Mouse (Mus musculus): ENCODE measurements around the gene Echdc2. TPM values are rescaled to one million over a fixed set of nuclear protein-coding genes. Genes with fewer than 3 reads are reported as not detected.

Echdc2 gene
- total and polyA plus RNA-seq, 3 experiments, result 45.5 to 54.3 (median 51.1) TPM

- no peaks in the 10 kb centered on the region for H3K27me3 ChIP-seq (replicated peaks)
- no peak overlapping the region for H3K4me3 ChIP-seq (replicated peaks in 1 of 3; ENCODE audit: low read depth in 2 of 3, low read length in 2 of 3, poor library complexity in 1 of 3)
- in situ Hi-C loops (cut with MboI; ENCODE audit: low pct_ligation_motif_present, low pct_unique_long_range_greater_than_20kb, low sequenced_read_pairs), result no loop called here
- dilution Hi-C loops (cut with MboI; ENCODE audit: extremely low pct_ligation_motif_present, extremely low pct_unique_long_range_greater_than_20kb, low sequenced_read_pairs), result no loop called here
- H3K9ac ChIP-seq (ENCODE audit: insufficient read depth, low read depth), result no peak overlapping the region
- no peak overlapping the region for H3K4me2 ChIP-seq (ENCODE audit: insufficient read depth, low read depth, poor library complexity, severe bottlenecking)
- no peaks in the 10 kb centered on the region for H3K79me2 ChIP-seq (replicated peaks; ENCODE audit: control insufficient read depth, extremely low read depth, insufficient read depth, poor library complexity, severe bottlenecking)
- no peaks in the 10 kb centered on the region for H3K4me1 ChIP-seq (ENCODE audit: control insufficient read depth in 1 of 2, insufficient read depth in 2 of 2)
- no peaks in the 10 kb centered on the region for H3K9me3 ChIP-seq (replicated peaks; ENCODE audit: low read length)
- H3K27ac ChIP-seq (ENCODE audit: insufficient read depth, low read depth), result no peak overlapping the region
- TF ChIP-seq ZNF384 (IDR thresholded peaks at IDR 0.05; ENCODE audit: low read depth, low read length), result no peak
- TF ChIP-seq SIN3A (IDR thresholded peaks at IDR 0.05; ENCODE audit: low read length), result no peak
- no peak for TF ChIP-seq MYC (IDR thresholded peaks at IDR 0.05; ENCODE audit: low read depth, low read length)
- no peak for TF ChIP-seq GABPA (IDR thresholded peaks at IDR 0.05; ENCODE audit: insufficient replicate concordance, low read depth, low read length)
- TF ChIP-seq MAFK (IDR thresholded peaks at IDR 0.05; ENCODE audit: insufficient replicate concordance, low read length), result no peak
- no peak for TF ChIP-seq POLR2AphosphoS2 (IDR thresholded peaks at IDR 0.05; ENCODE audit: low read depth, low read length)
- no peak for TF ChIP-seq ETS1 (conservative IDR thresholded peaks at IDR 0.05; ENCODE audit: low read depth, low read length)
- TF ChIP-seq MEF2A (IDR thresholded peaks at IDR 0.05; ENCODE audit: borderline replicate concordance, low read depth, low read length), result no peak
- TF ChIP-seq PAX5 (IDR thresholded peaks at IDR 0.05; ENCODE audit: low read length), result no peak
- TF ChIP-seq USF2 (conservative IDR thresholded peaks at IDR 0.05; ENCODE audit: low read depth, low read length), result no peak
- TF ChIP-seq ZMIZ1 (IDR thresholded peaks at IDR 0.05; ENCODE audit: low read depth, low read length), result no peak
- no peak for TF ChIP-seq ELF1 (IDR thresholded peaks at IDR 0.05; ENCODE audit: low read depth, low read length)
- no peak for TF ChIP-seq MAX (IDR thresholded peaks at IDR 0.05; ENCODE audit: low read length)
- no peak for TF ChIP-seq HCFC1 (IDR thresholded peaks at IDR 0.05; ENCODE audit: low read depth, low read length)
- no peak for DNase-seq (ENCODE audit: extremely low read depth)
- peaks cover 2 to 37% of the 10 kb centered on the region in 2 experiments for H3K36me3 ChIP-seq (replicated peaks in 1 of 2; ENCODE audit: control insufficient read depth in 1 of 2, insufficient read depth in 1 of 2, low read length in 1 of 2)
Observed at GRCm38 (mm10) chr4:108182278-108182677, 17.0 kb downstream of the Echdc2 start.

- Histone ChIP-seq H3K9me3 (replicated peaks; ENCODE audit: low read length) (no peaks in the 10 kb centered on the region), H3K36me3 (replicated peaks in 1 of 2; ENCODE audit: control insufficient read depth in 1 of 2, insufficient read depth in 1 of 2, low read length in 1 of 2) (no peaks in the 10 kb centered on the region), H3K27me3 (replicated peaks) (no peaks in the 10 kb centered on the region), H3K27ac (ENCODE audit: insufficient read depth, low read depth) (no peak overlapping the region), H3K9ac (ENCODE audit: insufficient read depth, low read depth) (no peak overlapping the region), H3K4me3 (replicated peaks in 1 of 3; ENCODE audit: low read depth in 2 of 3, low read length in 2 of 3, poor library complexity in 1 of 3) (no peak overlapping the region), H3K4me2 (ENCODE audit: insufficient read depth, low read depth, poor library complexity, severe bottlenecking) (no peak overlapping the region), H3K79me2 (replicated peaks; ENCODE audit: control insufficient read depth, extremely low read depth, insufficient read depth, poor library complexity, severe bottlenecking) (no peaks in the 10 kb centered on the region), H3K4me1 (ENCODE audit: control insufficient read depth in 1 of 2, insufficient read depth in 2 of 2) (no peaks in the 10 kb centered on the region)
- no peak for TF ChIP-seq TCF12 (IDR thresholded peaks at IDR 0.05; ENCODE audit: low read depth, low read length)
- TF ChIP-seq CHD2 (IDR thresholded peaks at IDR 0.05; ENCODE audit: low read length), result no peak
- TF ChIP-seq MYC (IDR thresholded peaks at IDR 0.05; ENCODE audit: low read depth, low read length), result no peak
- no peak for TF ChIP-seq POLR2AphosphoS2 (IDR thresholded peaks at IDR 0.05; ENCODE audit: low read depth, low read length)
- TF ChIP-seq UBTF (IDR thresholded peaks at IDR 0.05; ENCODE audit: low read depth, low read length), result no peak
- TF ChIP-seq HCFC1 (IDR thresholded peaks at IDR 0.05; ENCODE audit: low read depth, low read length), result no peak
- TF ChIP-seq MXI1 (IDR thresholded peaks at IDR 0.05; ENCODE audit: low read depth, low read length), result no peak
- TF ChIP-seq EP300 (IDR thresholded peaks at IDR 0.05; ENCODE audit: low read length), result no peak
- TF ChIP-seq MAZ (IDR thresholded peaks at IDR 0.05; ENCODE audit: low read depth, low read length), result no peak
- no peak for TF ChIP-seq RAD21 (IDR thresholded peaks at IDR 0.05; ENCODE audit: low read depth, low read length)
- no peak for TF ChIP-seq USF1 (IDR thresholded peaks at IDR 0.05; ENCODE audit: low read depth, low read length)
- no peak for TF ChIP-seq SIN3A (IDR thresholded peaks at IDR 0.05; ENCODE audit: low read length)
- TF ChIP-seq ZKSCAN1 (IDR thresholded peaks at IDR 0.05; ENCODE audit: borderline replicate concordance, low read depth, low read length), result no peak
- no peak for TF ChIP-seq SMC3 (IDR thresholded peaks at IDR 0.05; ENCODE audit: low read depth, low read length)
- TF ChIP-seq JUND (conservative IDR thresholded peaks at IDR 0.05; ENCODE audit: low read depth, low read length), result no peak
- TF ChIP-seq E2F4 (IDR thresholded peaks at IDR 0.05; ENCODE audit: insufficient replicate concordance, low read depth, low read length), result no peak
- no peak for TF ChIP-seq BHLHE40 (IDR thresholded peaks at IDR 0.05; ENCODE audit: low read depth, low read length)
- no peak for TF ChIP-seq USF2 (conservative IDR thresholded peaks at IDR 0.05; ENCODE audit: low read depth, low read length)
- TF ChIP-seq RCOR1 (conservative IDR thresholded peaks at IDR 0.05; ENCODE audit: low read depth, low read length), result no peak
- in situ Hi-C loops (cut with MboI; ENCODE audit: low pct_ligation_motif_present, low pct_unique_long_range_greater_than_20kb, low sequenced_read_pairs) (no loop called here), dilution Hi-C loops (cut with MboI; ENCODE audit: extremely low pct_ligation_motif_present, extremely low pct_unique_long_range_greater_than_20kb, low sequenced_read_pairs) (no loop called here)
- no peak for DNase-seq (ENCODE audit: extremely low read depth)
Observed at GRCm38 (mm10) chr4:108192821-108193323, 27.6 kb downstream of the Echdc2 start.

All from CH12.LX (cell line).